Mouse (Mus musculus): ENCODE measurements around the gene Olfr1318. TPM values are rescaled to one million over a fixed set of nuclear protein-coding genes. Genes with fewer than 3 reads are reported as not detected.

Olfr1318 gene
- not detected in 2 replicates for polyA plus RNA-seq (2012; rRNA removed)

- no peak for DNase-seq (ENCODE audit: extremely low spot score in 1 of 2, low spot score in 1 of 2)
Measured at GRCm38 (mm10) chr2:112153898-112154297, at the start of gene Olfr1318. Olfr1318 (plus strand) TSS chr2:112154198.

GRCm38 (mm10) chr2:112115340-112115739, 38.7 kb upstream of the Olfr1318 start, which contains the start of gene Olfr1315-ps1:
Olfr1315-ps1 (minus strand) TSS chr2:112115440.
- DNase-seq (ENCODE audit: extremely low spot score in 1 of 2, low spot score in 1 of 2) = no peak

- DNase-seq (ENCODE audit: extremely low spot score in 1 of 2, low spot score in 1 of 2) = no peak
Measured at GRCm38 (mm10) chr2:112134877-112135276, 19.1 kb upstream of the Olfr1318 start, which contains the start of gene Olfr1316. Olfr1316 (minus strand) TSS chr2:112134977.

GRCm38 (mm10) chr2:112140029-112140428, 14.0 kb upstream of the Olfr1318 start, which contains the start of gene Olfr1317:
Olfr1317 (plus strand) TSS chr2:112140329.
- DNase-seq (ENCODE audit: extremely low spot score in 1 of 2, low spot score in 1 of 2) = no peak

GRCm38 (mm10) chr2:112196859-112197258, 42.9 kb downstream of the Olfr1318 start:
- peak; percentile 26 to 78 for DNase-seq (ENCODE audit: extremely low spot score in 1 of 2, low spot score in 1 of 2)

GRCm38 (mm10) chr2:112203056-112203455, 49.1 kb downstream of the Olfr1318 start:
- no peak for DNase-seq (ENCODE audit: extremely low spot score in 1 of 2, low spot score in 1 of 2)

Other genes starting within 250 kb of the Olfr1318 start
- gene Olfr1306, start 237.9 kb upstream of the Olfr1318 start, polyA plus RNA-seq (2012; rRNA removed) = not detected in 2 replicates
- gene Olfr1307, start 204.8 kb upstream of the Olfr1318 start, polyA plus RNA-seq (2012; rRNA removed) = under 0.01 TPM in 1 of 2 replicates, not detected in the other
- gene Olfr1308, start 189.3 kb upstream of the Olfr1318 start, polyA plus RNA-seq (2012; rRNA removed) = not detected in 2 replicates
- gene Olfr1309, start 163.9 kb upstream of the Olfr1318 start, polyA plus RNA-seq (2012; rRNA removed) = not detected in 2 replicates
- not detected in 2 replicates for gene Olfr1310, start 141.5 kb upstream of the Olfr1318 start, polyA plus RNA-seq (2012; rRNA removed)
- not detected in 2 replicates for gene Olfr1311, start 129.8 kb upstream of the Olfr1318 start, polyA plus RNA-seq (2012; rRNA removed)
- gene Olfr1312, start 104.0 kb upstream of the Olfr1318 start, polyA plus RNA-seq (2012; rRNA removed) = not detected in 2 replicates
- not detected in 2 replicates for gene Olfr1313, start 76.4 kb upstream of the Olfr1318 start, polyA plus RNA-seq (2012; rRNA removed)
- gene Olfr1314, start 57.4 kb upstream of the Olfr1318 start, polyA plus RNA-seq (2012; rRNA removed) = 0.06 TPM in 1 of 2 replicates, not detected in the other
- gene Olfr1315-ps1, start 38.8 kb upstream of the Olfr1318 start, polyA plus RNA-seq (2012; rRNA removed) = not detected in 2 replicates
- 0.04 TPM in 1 of 2 replicates, not detected in the other for gene Olfr1316, start 19.2 kb upstream of the Olfr1318 start, polyA plus RNA-seq (2012; rRNA removed)
- not detected in 2 replicates for gene Olfr1317, start 13.9 kb upstream of the Olfr1318 start, polyA plus RNA-seq (2012; rRNA removed)
- 245 and 291 TPM in 2 replicates for gene Lpcat4, start 85.3 kb downstream of the Olfr1318 start, polyA plus RNA-seq (2012; rRNA removed)
- 0.06 TPM in 1 of 2 replicates, not detected in the other for gene Nutm1, start 105.1 kb downstream of the Olfr1318 start, polyA plus RNA-seq (2012; rRNA removed)
- 79.1 and 85.5 TPM in 2 replicates for gene Nop10, start 107.7 kb downstream of the Olfr1318 start, polyA plus RNA-seq (2012; rRNA removed)
- gene Slc12a6, start 111.6 kb downstream of the Olfr1318 start, polyA plus RNA-seq (2012; rRNA removed) = 106 and 115 TPM in 2 replicates
- gene Gm21985, start 112.1 kb downstream of the Olfr1318 start, polyA plus RNA-seq (2012; rRNA removed) = 0.18 TPM in 1 of 2 replicates, not detected in the other
- gene Emc4, start 213.8 kb downstream of the Olfr1318 start, polyA plus RNA-seq (2012; rRNA removed) = 202 and 210 TPM in 2 replicates
- 11.4 and 14.5 TPM in 2 replicates for gene Katnbl1, start 225.0 kb downstream of the Olfr1318 start, polyA plus RNA-seq (2012; rRNA removed)